Mouse (Mus musculus) lung, adult 2 months (tissue): Measurements from ENCODE around the gene Dthd1. TPM values are rescaled to one million over a fixed set of nuclear protein-coding genes. Genes with fewer than 3 reads are reported as not detected.

Experiments used
- DNase-seq: peaks from one replicate; pipeline ENCODE4 v3.0.0; 2022
- H3K4me1 ChIP-seq: fragments of 200-500 bp; 2 replicates; pipeline ENCODE4 v1.6.1; 2011; ENCODE audit warnings: low read length; ENCODE audit not compliant: control insufficient read depth, insufficient read depth
- H3K4me3 ChIP-seq: fragments of 200-500 bp; replicated peaks from 2 replicates; pipeline ENCODE3; 2011; ENCODE audit warnings: low read depth, mild to moderate bottlenecking, control low read depth, low read length; ENCODE audit errors: extremely low read depth
- CTCF ChIP-seq: fragments of 200-500 bp; IDR thresholded peaks from 2 replicates; pipeline ENCODE4 v1.5.1; 2011; ENCODE audit warnings: mild to moderate bottlenecking, low read length, control low read depth; ENCODE audit not compliant: insufficient read depth
- POLR2A ChIP-seq: fragments of 200-500 bp; IDR thresholded peaks from 2 replicates; pipeline ENCODE4 v1.6.1; 2011; ENCODE audit warnings: low read depth, mild to moderate bottlenecking, control low read depth, low read length, borderline replicate concordance; ENCODE audit errors: extremely low read depth
- WGBS: fragments of 180-500 bp; shearing (Covaris S2); methylation state at CpG from one replicate; pipeline ENCODE4 v1.1.7; 2018; 5-methylcytosine and 5-hydroxymethylcytosine counted together
- polyA plus RNA-seq: library from polyadenylated mRNA; depleted of rRNA; stranded (reverse); fragments of >200 nt; gene quantifications from 2 replicates; pipeline ENCODE4 v1.2.3, GENCODE M21; 2012; rRNA removed

The Dthd1 gene
- polyA plus RNA-seq, 1 experiment = not detected

DNA sequence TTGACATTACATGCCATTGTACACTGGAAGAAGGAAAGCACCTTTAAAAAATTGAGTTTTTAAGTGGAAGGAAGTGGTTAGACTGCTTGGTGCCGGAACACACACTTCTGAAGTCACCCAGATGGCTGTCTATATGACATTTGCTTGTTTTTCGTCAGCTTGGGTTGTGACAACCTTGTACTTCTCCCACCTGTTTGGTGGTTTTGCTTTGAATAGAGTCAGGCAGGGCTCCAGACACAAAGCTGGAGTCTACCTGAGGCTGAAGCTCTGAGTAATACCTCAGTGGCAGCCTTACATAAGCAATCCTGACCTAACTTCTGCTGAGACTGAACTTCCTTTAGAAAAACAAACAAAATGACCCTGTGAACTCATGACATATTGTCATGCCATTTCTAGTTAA is 44.7 kb downstream of the Dthd1 start:
- Histone ChIP-seq H3K4me1 (no peaks in the 10 kb centered on the region), H3K4me3 (no peak overlapping the region)
- TF ChIP-seq CTCF (no peak), POLR2A (no peak)
- WGBS = 48% methylated on average over 2 of the region's 2 CpGs
- no peak for DNase-seq

DNA sequence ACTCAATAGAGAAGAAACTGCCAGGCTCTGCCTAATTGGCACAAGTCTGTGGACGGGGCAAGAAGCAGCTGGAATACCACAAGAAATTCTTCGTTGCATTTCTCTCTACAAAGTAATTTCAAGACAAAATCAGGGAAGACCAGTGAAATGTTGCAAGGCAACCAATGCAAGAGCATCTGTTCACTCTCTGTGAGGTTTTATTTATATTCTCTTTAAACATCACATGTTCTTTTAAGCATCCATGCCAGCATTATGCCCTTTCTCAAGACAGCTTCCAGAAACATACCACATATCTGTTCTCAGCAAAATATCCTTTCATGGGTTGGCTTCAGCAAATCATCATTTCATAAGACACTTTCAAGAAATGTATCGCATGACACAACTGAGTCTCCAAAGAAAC is 50.7 kb downstream of the Dthd1 start:
- whole genome bisulfite sequencing = 63% methylated on average over 3 of the region's 3 CpGs
- Histone ChIP-seq H3K4me1 (no peaks in the 10 kb centered on the region), H3K4me3 (no peak overlapping the region)
- no peak for DNase-seq
- TF ChIP-seq POLR2A (no peak), CTCF (no peak)

DNA sequence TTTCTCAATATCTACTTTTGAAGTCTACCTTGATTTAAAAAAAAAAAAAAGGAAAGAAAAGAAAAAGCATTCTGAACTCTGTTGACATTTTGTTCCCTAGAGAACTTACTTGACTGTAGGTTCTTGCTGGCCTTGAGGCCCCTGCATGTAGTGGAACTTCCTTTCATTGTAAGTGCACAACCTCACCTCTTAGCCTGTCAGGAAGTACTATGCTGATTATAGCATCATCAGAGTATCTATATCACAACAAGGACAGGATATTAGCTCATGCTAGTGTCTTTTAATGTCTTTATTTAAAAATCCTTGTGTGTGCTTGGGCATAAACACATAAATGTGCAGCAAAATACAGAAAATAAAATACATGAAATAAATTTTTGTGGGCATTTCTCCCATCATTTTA is 53.4 kb downstream of the Dthd1 start:
- DNase-seq = no peak
- TF ChIP-seq POLR2A (no peak), CTCF (no peak)
- Histone ChIP-seq H3K4me3 (no peak overlapping the region), H3K4me1 (no peaks in the 10 kb centered on the region)

DNA sequence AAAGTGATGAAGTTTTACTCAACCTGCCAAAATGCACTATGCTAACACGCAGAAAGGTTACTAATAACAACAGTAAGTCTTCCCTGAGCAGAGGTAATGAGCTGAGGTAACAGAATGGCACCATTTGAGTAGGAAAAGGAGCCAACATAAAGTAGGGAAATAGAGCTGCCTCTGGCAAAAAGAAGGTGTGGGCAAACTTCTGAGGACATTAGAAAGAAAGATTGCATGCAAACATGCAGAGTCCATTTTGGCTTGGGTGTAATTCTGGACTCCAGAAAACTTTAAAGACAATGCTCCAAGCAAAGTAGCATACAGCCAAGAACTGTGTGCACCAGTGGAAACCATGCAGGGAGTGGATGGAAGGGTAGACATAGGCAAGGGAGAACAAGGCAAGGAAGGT is 65.9 kb downstream of the Dthd1 start:
- no peak overlapping the region for H3K4me3 ChIP-seq
- TF ChIP-seq CTCF (no peak), POLR2A (no peak)
- 55% methylated on average over 1 of the region's 1 CpGs for WGBS
- DNase-seq = no peak
- no peaks in the 10 kb centered on the region for H3K4me1 ChIP-seq

DNA sequence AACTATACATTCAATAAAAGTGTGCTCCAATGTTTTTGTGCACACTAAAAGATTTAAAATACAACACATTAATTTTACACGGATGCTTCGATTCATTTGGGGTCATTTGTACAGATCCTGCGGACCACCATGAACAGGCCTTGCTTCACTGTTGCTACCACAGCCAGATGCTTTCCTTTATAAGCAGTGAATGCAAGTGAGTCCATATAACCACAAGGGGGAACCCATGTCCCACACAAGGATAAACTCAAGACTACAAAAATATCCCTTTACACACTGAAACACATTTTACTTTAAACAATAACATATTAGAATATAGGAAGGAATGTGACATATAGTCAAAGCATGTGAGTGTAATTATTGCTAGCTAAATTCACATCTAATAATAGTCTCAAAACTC is 81.7 kb downstream of the Dthd1 start:
- WGBS = 49% methylated on average over 3 of the region's 3 CpGs
- no peak for TF ChIP-seq POLR2A
- TF ChIP-seq CTCF = no peak
- Histone ChIP-seq H3K4me1 (no peaks in the 10 kb centered on the region), H3K4me3 (no peak overlapping the region)
- DNase-seq = no peak

DNA sequence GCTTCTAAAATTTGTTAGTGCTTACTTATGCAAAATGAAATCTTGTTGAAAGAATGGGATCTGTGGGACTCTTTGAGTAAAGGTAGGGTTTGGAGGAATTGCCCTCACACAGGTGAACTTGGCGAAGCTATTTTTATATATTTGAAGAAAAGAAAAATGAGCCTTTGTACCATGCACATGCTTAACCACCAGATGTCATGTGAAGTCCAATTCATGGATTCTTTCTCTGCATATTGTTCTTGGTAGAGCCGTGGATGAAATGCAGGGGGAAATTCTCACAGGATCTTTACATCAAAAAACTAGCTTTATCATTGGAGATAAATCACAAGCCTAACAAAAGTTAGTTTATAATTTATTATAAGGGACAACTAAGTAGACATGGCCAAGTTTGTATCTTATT is 93.3 kb downstream of the Dthd1 start:
- no peak for TF ChIP-seq POLR2A
- TF ChIP-seq CTCF = no peak
- no peak for DNase-seq
- Histone ChIP-seq H3K4me3 (no peak overlapping the region), H3K4me1 (no peaks in the 10 kb centered on the region)
- WGBS = 70% methylated on average over 2 of the region's 2 CpGs

DNA sequence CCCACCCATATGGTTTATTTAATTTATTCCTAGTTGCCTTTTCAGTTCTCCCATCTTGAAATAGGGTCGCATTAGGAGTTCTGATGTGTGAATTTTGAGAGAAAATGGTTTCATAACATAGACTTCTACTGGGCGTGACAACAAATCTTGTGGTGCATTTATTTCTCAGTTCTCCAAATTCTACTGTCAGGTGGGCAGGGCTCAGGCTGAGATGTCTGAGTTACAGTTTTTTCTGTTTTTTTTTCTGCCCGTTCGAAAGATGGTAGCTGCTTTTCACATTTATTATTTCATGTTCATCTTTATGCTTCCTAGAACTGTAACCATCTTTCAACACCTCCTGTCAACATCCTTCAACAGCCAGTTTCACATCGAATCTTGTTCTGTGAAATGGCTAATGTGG is 95.5 kb downstream of the Dthd1 start:
- no peak for TF ChIP-seq POLR2A
- TF ChIP-seq CTCF = no peak
- Histone ChIP-seq H3K4me3 (no peak overlapping the region), H3K4me1 (no peaks in the 10 kb centered on the region)
- DNase-seq = no peak
- WGBS = 69% methylated on average over 5 of the region's 5 CpGs

DNA sequence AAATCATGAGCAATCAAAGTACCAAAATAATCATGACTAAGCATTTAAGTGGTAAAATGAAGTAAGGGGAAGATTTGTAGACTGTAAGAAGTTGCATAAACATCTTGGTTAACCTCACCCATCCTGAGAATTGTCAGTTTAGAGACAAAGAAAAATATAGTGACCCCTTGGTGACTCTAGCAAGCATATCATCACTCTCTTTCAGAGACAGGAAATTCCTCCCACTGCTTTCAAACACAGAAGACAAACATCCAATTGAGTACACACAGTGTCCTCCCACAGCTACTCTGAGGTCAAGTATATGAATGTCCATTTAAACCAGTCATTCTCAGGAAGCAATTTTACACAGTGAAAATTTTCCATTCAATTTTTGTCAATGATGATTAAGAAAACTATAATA is 111.0 kb downstream of the Dthd1 start:
- no peak for DNase-seq
- no peaks in the 10 kb centered on the region for H3K4me1 ChIP-seq
- no peak overlapping the region for H3K4me3 ChIP-seq
- TF ChIP-seq POLR2A = no peak
- no peak for TF ChIP-seq CTCF

Other genes with a start within 250 kb of the Dthd1 start
- gene Arap2, start 47.7 kb upstream of the Dthd1 start, polyA plus RNA-seq = 6.4 and 15.8 TPM in 2 replicates